Mouse (Mus musculus) retina, postnatal 1 day (tissue): ENCODE data around the gene Ppp1r9a.
A peak's percentile ranks its signal among the peaks of the same experiment; 100 is the strongest.
"Not testable (repeated sequence)": the region's sequence is repeated elsewhere in the genome, so short reads cannot be mapped to it uniquely, and the experiment has no call there.

Source experiments
- DNase-seq: peaks from one replicate; pipeline ENCODE4 v3.0.0-alpha.2; 2012

Ppp1r9a gene

DNA sequence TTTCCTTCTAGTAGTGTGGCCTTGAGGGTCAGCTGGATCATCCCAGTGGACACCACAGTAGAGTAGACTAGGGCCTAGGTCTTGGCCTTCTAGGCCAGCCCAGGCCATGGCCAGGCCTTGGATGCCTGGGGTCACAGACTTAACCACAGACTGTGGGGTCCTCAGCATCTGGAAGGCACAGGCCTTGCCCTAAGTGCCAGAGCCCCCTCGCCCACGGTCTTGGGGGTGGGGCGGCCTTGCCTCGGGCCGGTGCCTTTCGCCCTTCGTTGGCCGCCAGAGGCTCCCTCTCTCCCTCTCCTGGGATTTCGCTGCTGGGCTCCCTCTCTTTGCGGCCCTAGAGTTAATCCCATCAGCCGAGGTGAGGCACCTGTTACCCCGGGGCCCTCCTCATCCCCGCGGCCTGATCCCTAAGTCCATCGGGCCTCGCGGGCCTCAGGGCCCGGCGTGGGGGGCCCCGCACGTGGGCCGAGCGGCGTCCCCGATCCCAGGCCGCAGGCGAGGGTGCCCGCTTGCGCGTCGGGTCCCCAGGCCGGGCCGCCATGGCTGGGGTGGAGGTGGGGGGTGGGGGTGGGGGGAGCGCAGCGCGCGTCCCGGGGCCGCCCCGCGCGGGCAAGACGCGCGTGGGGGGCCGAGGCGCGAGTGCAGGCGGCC lies at the start of gene Ppp1r9a:
Gene Ppp1r9a (plus strand): TSS at position 244 of the 651 bp plus-strand sequence.
- DNase-seq: peak; percentile 87

DNA sequence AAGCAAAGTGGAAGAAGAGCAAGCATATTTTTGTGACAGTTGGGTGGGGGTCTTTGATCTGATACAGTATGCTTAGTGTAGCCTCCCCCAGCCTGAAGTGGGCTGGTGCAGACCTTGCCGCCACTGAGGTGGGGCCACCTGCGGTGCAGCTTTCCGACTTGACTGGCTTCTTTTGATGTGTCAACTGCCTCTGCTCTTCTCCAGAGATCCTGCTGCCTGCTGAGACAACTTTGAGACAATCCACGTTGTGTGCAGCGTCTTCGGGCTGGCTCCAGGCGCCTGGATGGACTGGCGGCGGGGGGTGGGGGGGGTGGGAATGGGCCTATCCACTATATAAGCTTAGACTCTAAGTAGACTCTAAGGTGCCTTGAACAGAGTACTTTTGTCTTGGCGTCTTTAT lies 47.5 kb upstream of the Ppp1r9a start:
- no peak for DNase-seq

DNA sequence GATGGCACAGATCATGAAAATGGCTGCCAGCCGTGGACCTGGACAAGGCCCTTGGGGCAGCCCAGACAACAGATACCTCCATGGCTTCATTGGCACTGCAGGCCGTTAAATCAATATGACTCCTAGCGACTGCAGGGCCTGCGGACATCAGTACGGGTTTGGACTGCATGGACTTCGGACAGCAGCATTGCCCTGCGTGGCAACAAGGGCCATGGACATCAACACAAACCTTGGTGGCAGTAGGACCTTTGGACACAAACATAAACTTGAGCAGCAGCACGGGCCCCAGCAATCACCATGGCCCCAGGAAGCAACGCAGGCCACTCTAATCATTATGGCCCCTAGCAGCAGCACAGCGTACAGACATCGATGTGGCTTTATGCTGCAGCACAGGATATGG lies 45.8 kb upstream of the Ppp1r9a start:
- no peak for DNase-seq

DNA sequence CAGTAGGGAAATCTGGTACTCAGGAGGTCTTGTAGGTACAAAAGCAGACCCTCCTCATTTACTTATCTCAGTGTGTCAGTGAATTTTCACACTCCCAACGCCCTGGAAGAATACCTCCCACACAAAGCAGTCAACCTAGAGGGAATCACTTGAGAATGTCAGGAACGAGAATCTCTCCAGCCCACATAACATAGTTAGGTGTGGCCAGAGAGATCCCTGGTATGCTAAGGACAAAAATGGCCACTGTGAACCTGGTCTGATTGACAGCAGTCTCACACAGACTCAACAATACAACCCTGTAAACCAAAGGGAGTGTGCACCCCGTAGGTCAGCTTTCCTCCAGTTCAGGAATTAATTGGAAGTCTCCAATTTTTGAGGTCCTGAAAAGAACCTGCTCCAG lies 18.4 kb upstream of the Ppp1r9a start:
- DNase-seq: no peak

DNA sequence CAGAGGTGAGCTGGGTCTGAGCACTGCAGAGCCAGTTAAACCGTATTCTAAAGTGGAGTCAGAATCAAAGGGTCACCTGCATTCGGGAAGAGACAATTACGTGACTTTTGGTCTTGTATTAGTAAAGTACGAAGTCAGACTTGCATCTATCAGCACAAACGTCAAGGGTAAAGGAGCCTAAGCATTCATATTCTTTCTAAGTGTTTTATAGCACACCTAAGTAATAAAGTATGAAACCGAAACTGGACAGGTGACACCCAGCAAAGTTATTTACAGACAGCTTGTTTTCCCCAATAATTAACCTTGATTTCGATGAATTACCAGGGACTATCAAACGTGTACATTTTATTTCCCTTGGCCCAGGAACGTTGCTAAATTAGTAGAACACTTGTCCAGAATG lies 13.2 kb upstream of the Ppp1r9a start:
- no peak for DNase-seq

DNA sequence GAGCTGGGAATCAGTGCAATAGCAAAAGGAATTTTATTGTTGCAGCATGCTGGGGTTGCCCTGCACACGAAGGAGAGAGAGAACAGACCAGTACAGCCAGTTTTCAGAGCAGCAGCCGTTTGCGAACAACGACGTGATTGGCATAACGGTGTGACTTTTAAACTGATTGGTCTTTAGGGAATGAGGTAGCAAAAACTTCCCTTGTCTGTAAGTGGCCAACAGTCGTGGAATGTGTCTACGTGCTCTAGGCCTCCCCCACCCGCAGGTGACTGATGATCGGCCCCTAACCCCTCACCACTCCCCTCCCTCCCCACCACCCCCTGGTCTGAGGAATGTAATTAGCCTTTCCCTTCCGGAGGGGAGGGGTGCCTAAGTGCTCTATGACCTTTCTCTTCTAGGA lies 10.3 kb upstream of the Ppp1r9a start:
- DNase-seq: no peak

DNA sequence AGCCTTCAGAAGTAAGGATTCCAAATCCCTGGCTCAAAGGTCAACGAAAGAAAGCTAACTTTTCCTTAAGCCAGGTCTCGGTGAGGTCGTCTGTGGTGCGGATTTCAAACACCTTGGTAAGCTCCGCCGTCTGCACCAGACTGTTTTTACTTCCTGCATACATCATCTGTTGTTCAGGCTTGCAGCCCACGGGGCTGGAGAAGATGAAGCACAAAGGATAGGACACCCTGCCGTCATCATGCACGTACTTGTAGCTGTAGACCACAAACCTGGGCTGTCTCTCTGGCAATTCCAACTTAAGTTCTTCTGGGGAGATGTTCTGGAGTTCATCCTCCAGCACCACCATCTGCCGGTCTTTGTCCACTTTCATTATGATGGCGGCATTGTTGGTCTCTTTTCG lies 9.4 kb upstream of the Ppp1r9a start:
- DNase-seq: not testable (repeated sequence)

DNA sequence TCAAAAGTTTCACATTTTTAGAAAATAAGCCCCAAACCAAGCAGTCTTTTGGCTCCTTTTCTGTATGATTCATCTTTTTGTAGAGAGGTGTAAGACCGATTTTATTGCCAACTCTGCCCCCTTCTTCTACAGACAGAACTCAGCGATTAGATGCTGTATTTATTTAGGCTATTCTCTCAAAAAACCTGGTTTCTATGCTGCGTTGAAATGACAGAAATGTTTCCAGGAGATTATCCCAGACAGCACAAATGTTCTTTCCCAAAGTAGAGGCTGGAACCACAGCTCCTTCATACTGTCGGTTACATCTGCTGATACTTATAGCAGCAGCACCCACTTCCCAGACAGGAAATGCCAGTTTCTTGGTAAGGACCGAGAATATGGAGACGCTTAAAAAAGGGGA lies 2.8 kb upstream of the Ppp1r9a start:
- no peak for DNase-seq

DNA sequence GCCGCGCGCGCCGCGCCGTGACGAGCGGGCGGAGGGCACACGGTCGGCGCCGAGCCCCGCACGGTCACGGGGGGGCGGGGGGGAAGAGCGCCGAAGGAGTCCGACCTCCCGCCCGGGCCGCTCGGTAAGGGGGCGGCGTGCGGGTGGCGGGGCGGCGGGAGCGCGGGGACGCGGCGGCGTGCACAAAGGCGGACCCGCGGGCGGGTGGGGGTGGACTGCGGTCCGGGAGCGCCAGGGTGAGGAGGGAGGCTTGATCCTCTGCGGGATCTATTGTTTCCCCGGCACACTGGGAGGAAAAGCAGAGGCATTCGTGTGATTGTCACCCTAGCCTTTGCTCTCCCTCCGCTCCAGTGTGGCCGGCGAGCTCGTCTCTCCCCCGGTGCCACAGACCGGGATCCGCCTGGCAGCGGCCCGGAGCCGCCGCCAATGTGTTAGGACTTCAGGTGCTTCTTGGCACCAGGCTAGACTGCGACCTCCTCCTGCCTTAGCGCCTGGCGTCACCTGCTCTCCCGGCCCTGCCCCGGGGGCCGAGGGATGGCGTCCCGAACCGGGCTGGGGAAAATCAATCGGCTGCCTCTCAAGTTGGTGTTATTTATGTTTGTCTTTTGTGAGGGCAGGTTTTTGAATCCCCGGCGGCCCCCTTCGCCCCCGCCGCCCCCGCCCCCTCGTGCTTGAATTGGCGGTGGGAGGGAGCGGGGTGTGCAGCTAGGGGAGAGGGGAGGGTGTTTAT lies 773 bp downstream of the Ppp1r9a start:
- peak; percentile 80 for DNase-seq

DNA sequence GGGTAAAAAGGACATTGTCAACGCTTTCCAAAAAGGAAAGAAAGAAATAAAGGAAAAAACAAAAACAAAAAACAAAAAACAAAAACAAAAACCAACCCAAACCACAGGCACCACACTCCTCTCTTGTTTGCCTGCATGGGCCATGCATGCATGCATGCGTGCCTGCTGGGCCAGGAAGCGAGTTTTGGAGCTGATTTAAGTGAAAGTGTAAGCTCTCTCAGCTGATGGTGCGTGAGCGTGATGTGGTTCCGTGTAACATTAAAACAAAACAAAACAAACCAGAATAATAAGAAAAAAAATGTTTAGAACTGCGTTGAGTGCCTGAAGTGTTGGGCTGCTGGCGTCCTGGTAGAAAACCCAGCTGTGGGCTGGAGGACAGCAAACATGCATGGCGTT lies 1.3 kb downstream of the Ppp1r9a start:
- DNase-seq: peak; percentile 48

DNA sequence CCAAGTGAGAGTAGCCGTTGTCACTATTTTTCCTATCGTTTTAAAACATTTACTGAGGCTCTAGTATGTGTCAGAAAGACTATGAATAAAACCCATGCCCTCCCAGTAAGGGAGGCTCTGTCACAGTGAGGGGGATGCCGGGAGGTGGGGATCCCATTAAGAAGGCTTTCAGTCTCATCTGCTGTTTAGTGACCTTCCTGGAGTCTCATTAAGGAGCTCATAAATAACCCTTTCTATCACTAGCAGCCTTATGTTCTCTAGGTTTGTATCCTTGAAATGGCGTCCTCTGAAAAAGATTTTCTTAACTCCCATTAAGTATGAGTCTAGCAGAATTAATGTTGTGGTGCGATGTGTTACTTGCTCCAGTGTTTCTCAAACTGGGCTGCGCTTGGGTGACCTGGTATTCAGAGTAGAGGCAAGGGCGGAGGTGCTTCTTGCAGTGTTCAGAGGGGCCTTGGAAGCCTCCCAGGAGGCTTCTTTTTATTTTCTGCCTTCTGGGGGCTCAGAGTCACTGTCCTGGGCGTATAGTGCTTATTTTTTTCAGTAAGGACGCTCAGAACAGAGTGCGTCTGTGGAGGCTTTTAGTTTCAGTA lies 7.4 kb downstream of the Ppp1r9a start:
- peak; percentile 31 for DNase-seq

DNA sequence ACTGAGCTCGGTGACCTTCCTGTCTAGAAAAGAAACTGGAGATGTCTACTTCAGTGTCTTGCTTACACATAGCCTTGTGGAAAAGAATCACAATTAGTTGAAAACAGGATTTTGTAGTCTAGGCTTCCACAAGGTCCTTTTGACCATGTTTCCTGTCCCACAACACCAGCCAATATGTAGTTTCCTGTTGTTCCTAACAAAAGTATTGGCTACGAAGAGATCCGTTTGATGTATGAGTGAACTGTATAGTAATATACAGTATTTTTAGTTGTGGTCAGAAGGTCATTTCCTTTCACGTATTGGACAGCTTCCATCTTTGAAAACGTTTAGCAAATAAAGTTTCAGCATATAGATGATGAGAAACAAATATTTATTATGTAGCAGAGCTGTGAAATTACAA lies 15.8 kb downstream of the Ppp1r9a start:
- DNase-seq: no peak

DNA sequence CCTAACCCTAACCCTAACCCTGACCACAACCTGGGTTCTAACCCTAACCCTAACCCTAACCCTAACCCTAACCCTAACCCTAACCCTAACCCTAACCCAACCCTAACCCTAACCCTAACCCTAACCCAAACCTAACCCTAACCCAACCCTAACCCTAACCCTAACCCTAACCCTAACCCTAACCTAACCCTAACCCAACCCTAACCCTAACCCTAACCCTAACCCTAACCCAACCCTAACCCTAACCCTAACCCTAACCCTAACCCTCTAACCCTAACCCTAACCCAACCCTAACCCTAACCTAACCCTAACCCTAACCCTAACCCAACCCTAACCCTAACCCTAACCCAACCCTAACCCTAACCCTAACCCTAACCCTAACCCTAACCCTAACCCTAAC lies 21.1 kb downstream of the Ppp1r9a start:
- DNase-seq: not testable (repeated sequence)

DNA sequence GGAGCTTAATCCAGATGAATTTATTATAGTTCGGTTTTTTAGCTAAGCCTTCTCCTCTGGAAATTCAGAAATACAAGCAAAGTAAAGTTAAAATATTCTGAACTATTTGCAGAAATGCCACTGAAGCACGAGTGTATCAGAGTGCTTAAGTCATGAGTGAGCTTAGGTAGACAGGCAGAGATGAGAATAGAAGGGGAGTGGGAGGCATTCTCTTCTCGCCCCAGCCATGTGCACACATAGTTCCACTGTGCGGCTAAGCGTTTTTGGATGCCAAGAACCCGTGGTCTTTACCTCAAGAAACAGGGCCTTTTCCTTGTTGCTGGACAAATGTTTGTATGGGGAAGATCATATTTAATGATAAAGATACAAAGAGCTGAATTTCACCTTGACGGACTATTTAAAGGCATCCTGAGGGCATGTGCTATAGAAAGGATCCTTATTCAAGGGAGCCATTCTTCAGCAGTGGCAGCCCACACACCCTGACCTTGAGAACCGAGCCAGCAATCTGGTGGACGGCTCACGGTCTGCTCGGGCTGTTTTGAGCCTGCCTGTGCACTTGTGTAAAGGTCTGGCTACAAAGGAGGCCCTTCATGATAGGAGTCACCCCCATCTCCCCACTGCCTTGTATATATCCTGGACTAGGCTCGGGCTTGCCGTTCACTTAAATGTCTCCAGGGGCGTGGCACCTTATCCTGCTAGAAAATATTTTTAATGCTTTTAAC lies 23.4 kb downstream of the Ppp1r9a start:
- no peak for DNase-seq

DNA sequence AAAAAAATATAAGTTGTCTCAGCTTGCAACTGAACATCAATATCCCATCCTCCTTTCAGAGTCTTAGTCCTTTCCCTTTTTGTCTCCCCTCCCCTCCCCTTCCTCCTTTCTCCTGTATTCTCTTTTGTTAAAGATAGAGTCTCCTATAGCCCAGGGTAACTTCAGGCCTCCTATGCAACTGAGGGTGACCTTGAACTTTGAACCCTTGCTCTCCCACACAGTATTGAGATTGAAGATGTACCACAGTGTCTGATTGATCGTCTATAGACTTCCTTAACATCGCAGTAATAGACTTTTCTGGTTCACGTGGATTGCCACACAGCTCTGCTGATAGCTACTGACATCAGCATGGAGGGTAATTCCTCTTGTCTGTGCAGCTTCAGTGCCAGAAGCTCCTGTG lies 27.6 kb downstream of the Ppp1r9a start:
- DNase-seq: no peak

DNA sequence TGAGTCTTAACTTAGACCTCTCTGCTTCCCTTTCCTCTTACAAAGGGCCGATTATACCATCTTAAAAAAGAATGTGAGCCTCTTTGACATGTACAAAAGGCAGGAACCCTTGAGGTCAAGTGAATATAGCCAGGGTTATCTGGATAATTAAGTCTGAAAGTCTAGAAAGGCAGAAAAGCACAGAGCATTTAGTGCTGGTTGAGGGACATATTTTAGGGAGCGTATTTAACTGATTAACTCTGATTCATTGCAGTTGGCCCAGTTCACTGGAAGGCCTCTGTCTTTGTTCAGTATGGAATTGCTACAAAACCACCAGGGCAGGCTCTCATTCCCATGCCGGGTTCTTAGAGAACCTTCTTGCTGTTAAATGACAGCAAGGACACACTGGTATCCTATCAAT lies 36.2 kb downstream of the Ppp1r9a start:
- DNase-seq: peak; percentile 47

DNA sequence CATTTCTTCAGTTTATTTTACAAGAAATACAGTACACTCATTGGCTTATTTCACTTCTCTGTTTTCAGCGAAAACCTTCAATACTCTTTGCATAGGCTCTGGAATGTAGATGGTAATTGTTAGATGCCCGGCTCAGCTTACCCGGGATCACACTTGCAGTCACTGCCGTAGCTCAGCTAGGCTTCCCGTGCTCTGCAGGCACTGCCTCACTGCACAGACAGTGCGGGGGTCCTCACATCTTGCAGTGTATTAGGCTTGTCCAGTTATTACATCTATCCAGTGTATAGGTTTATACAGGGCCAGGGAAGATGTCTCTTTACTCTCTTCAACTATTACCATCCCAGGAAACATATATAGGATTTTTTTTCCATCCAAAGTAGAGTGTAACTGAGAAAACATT lies 37.4 kb downstream of the Ppp1r9a start:
- no peak for DNase-seq

DNA sequence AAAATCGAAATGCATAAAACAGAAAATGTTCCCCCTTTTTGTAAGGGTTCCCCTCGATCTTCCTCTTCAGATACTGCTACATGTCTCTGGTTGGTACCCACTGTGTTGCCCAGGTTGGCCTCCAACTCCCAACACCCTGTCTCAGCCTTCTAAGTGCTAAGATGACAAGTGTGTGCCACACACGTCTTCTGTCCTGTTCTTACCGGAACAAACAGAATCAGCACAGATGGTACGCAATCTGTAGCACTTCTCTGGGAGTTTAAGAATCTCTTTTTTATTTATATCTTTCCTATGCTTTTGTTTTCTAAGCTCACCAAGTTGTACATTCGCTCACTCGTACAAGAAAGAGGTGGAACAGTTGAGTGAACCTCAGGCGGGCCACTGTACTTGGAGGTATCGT lies 37.9 kb downstream of the Ppp1r9a start:
- no peak for DNase-seq

DNA sequence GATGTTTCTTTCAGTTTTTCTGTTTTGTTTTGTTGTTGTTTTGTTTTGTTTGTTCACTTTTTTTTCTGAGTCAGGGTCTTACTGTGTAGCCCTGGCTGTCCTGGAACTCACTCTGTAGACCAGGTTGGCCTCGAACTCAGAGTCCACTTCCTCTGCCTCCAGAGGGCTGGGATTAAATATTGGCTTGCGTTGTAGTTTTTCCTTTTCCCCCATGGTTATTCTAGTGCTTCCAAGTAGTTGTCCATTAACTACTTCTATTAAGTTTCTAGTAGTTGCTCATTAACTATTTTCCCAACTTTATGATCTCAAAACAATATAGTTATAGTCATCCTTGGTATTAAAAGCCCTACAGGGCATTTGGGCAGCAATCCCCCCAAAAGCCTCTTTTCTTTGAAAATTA lies 41.1 kb downstream of the Ppp1r9a start:
- no peak for DNase-seq

DNA sequence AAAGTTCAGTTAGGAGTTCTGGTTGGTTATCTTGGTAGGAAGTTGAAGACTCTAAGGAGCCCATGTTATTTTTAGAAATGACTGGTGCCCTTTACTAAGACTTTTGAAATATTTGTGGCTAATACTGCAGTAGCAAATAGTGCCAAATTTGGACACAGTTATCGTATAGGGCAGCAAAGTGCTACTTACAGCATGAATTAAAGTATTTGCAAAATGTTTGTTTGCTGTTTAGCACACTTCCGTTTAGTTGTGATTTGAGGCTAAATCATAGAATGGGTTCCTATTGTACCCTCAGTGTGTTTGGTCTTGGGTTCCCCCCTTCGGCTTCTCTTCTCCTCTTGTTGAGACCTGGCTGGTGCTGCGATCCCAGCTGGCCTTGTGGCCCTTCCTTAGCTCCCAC lies 45.3 kb downstream of the Ppp1r9a start:
- no peak for DNase-seq

DNA sequence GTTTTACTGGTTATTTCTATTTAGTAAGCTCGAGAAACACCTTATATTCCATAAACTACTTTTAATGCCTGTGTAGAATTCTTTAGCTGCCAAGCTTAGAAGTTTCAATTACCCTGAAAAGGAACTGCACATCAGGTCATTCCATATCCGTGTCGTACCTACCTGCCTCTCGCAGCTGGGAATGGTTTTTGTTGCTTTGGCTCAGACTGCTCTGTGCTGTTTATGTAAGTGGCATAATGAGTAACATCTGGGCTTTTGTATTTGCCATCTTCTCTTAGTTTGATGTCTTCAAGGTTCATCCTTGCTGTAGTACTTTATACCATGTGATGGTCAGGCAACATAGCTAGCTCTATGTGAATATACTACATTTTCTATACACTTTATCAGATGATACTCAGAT lies 47.0 kb downstream of the Ppp1r9a start:
- DNase-seq: no peak

DNA sequence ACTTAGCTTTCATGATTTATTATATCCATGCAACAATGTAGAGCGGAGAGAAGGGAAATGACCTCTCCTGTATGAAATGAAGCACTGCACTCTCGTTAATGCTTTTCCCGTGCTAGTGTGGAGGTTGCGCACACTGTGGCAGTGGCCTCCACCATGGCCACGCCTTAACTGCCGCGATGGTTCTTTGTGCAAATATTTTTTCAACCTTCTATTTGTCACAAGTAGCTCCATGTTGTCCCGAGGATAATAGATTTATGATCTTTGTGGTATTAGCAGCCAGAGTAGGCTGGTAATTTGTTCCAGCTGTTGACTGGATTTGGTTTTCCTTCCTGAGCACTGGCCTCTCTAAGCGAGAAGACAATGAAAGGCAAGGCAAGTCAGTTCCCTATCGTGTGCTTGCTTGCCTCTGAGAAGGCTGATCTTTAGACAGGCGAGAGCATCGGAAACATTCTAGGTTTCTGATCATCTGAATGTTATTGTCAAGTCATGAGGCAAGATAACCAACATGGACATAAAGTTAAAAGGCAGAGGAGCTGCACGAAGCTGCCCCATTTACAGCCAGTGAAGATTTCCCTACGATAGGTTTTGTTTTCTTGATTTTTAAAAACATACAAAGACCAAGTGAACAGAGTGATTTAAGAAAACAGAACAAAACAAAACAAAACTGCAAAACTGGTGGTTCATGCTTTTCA lies 50.5 kb downstream of the Ppp1r9a start:
- DNase-seq: no peak

DNA sequence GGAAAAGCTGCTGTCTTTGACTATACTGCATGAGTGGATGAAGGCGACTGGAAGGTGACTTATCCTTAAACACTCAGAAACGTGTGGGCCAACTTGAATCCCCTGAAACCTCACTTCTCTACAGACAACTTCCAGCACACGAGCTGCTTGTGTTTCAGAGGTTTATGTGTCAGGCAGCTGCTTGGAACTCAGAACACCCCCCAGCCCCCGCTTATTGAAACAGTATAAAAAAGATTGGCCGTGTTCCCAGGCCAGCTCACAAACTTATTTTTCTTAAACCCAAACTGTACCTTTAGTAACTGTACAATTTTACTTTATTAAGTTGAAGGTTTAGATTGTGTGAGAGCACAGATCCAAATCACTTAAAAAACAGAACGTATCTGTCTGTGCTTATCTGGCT lies 53.9 kb downstream of the Ppp1r9a start:
- DNase-seq: no peak
